Mouse (Mus musculus) CH12.LX (cell line): ENCODE data around the gene Glp2r.

ENCODE experiments used
- CTCF ChIP-seq, 2 experiments: IDR thresholded peaks in 1 of 2; conservative IDR thresholded peaks in 1 of 2; 2 replicates each; pipeline ENCODE4 v1.5.1; 2011 to 2012; ENCODE audit warnings: low read depth in 2 of 2, low read length in 2 of 2, improper control_type of control experiment in 1 of 2, inconsistent platforms in 1 of 2, mild to moderate bottlenecking in 1 of 2, moderate library complexity in 1 of 2
- POLR2A ChIP-seq: IDR thresholded peaks from 2 replicates; pipeline ENCODE4 v1.6.1; 2011; ENCODE audit warnings: low read depth, mild to moderate bottlenecking, improper control_type of control experiment, low read length
- RCOR1 ChIP-seq: conservative IDR thresholded peaks from 2 replicates; pipeline ENCODE4 v1.6.1; 2012; ENCODE audit warnings: low read depth, mild to moderate bottlenecking, inconsistent platforms, low read length, improper control_type of control experiment
- SMC3 ChIP-seq: IDR thresholded peaks from 2 replicates; pipeline ENCODE4 v1.6.1; 2011; ENCODE audit warnings: low read depth, low read length, improper control_type of control experiment

DNA sequence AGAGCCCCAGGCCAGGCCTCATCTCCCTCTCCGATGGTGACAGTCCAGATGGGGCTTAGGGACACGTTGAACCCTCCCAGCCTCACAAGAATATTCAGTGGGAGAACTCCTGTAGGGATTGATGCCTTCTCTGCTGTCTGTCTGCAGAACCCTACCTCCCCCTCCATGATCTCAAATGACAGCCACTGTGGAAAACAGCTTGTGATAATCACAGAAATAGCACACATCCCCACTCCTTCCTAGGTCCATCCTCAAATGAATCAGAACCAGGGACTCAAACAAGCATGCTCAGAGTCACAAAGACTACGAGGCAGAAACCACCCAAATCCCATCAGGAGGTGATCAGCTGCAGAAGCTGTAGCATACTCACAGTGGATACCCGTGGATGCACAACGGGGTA lies 104.8 kb downstream of the Glp2r start:
- TF ChIP-seq RCOR1 (no peak), CTCF (conservative IDR thresholded peaks at IDR 0.05 in 1 of 2, IDR thresholded peaks at IDR 0.05 in 1 of 2; ENCODE audit: low read depth in 2 of 2, low read length in 2 of 2) (no peak), POLR2A (no peak), SMC3 (no peak)
